Comparison of ENCODE assay signal across 14 mouse cellular contexts in genomic region chr8:13010313-13010712, GRCm38 (mm10). TPM values are rescaled to one million over a fixed set of nuclear protein-coding genes. Genes with fewer than 3 reads are reported as not detected.
DNase-seq lines count a peak whose midpoint lies in the region; ATAC-seq and TF ChIP-seq lines count a peak whose summit lies in the region.
"Had no signal": no experiment of that assay in that cellular context is flagged by ENCODE, and none has a peak within 500 bp of the region (broad histone marks: within the 10 kb centered on the region; RNA-seq: fewer than 3 reads in every experiment).

No protein-coding gene starts in this region.

- H3K9me3 ChIP-seq in kidney, embryonic 15.5 days (replicated peaks) = no peaks in the 10 kb centered on the region
- H3K9me3 ChIP-seq in liver, embryonic 12.5 days (replicated peaks) = no peaks in the 10 kb centered on the region
- no peaks in the 10 kb centered on the region for H3K9me3 ChIP-seq in forebrain, embryonic 13.5 days (replicated peaks)

- peak; percentile 65 for TF ChIP-seq CTCF in kidney, adult 2 months (conservative IDR thresholded peaks at IDR 0.05; ENCODE audit: insufficient read depth, insufficient read length, low read depth, low read length)

- no peaks in the 10 kb centered on the region for H3K36me3 ChIP-seq in kidney, adult 2 months (ENCODE audit: control insufficient read depth, insufficient read depth, low read length)
- H3K36me3 ChIP-seq in kidney, embryonic 15.5 days = peaks cover 87% of the 10 kb centered on the region
- H3K36me3 ChIP-seq in liver, embryonic 12.5 days = no peaks in the 10 kb centered on the region
- peaks cover 100% of the 10 kb centered on the region for H3K36me3 ChIP-seq in forebrain, embryonic 13.5 days (ENCODE audit: poor library complexity, severe bottlenecking)

- DNase-seq in kidney, adult 2 months = peak; percentile 9
- peak; percentile 12 for DNase-seq in MN1 (ENCODE audit: low spot score)
- peak; percentile 34 for DNase-seq in lung, postnatal 25 days (ENCODE audit: low spot score)
- DNase-seq in adrenal gland, adult 8-10 months = no peak
- no peak for DNase-seq in cerebellum, adult 9-11 months
- DNase-seq: adrenal gland, postnatal 25 days had no signal

- H3K4me2 ChIP-seq in kidney, embryonic 15.5 days = no peak overlapping the region
- H3K4me2 ChIP-seq in liver, embryonic 12.5 days = no peak overlapping the region
- H3K4me2 ChIP-seq in forebrain, embryonic 13.5 days = no peak overlapping the region
- H3K4me2 ChIP-seq: heart, embryonic 11.5 days had no signal

- ATAC-seq in kidney, embryonic 15.5 days (replicated peaks; ENCODE audit: low FRiP score) = no peak
- ATAC-seq in liver, embryonic 12.5 days = 0 out of 2 replicates have a peak, but pooled peaks have one; percentile 40
- ATAC-seq in forebrain, embryonic 13.5 days = no peak

- H3K9ac ChIP-seq in kidney, embryonic 15.5 days = no peak overlapping the region
- H3K9ac ChIP-seq in liver, embryonic 12.5 days = no peak overlapping the region
- H3K9ac ChIP-seq in forebrain, embryonic 13.5 days = no peak overlapping the region

- no peak overlapping the region for H3K27ac ChIP-seq in kidney, adult 2 months (ENCODE audit: insufficient read depth, low read depth, low read length)
- H3K27ac ChIP-seq in kidney, embryonic 15.5 days = no peak overlapping the region
- no peak overlapping the region for H3K27ac ChIP-seq in liver, embryonic 12.5 days
- H3K27ac ChIP-seq in forebrain, embryonic 13.5 days = no peak overlapping the region
- H3K27ac ChIP-seq: embryonic facial prominence, embryonic 10.5 days; midbrain, embryonic 10.5 days had no signal

- no peak for TF ChIP-seq POLR2A in kidney, adult 2 months (IDR thresholded peaks at IDR 0.05; ENCODE audit: low read depth, low read length)

- WGBS in kidney, adult 2 months = 73% methylated on average over 4 of the region's 4 CpGs
- 58% methylated on average over 4 of the region's 4 CpGs for WGBS in kidney, embryonic 15.5 days
- WGBS in liver, embryonic 12.5 days (ENCODE audit: insufficient replicate concordance) = 33% methylated on average over 4 of the region's 4 CpGs
- 71% methylated on average over 4 of the region's 4 CpGs for WGBS in forebrain, embryonic 13.5 days

- no peak overlapping the region for H3K4me3 ChIP-seq in kidney, adult 2 months (ENCODE audit: insufficient read depth, low read depth, low read length)
- no peak overlapping the region for H3K4me3 ChIP-seq in kidney, embryonic 15.5 days (replicated peaks)
- H3K4me3 ChIP-seq in liver, embryonic 12.5 days = no peak overlapping the region
- H3K4me3 ChIP-seq in forebrain, embryonic 13.5 days = no peak overlapping the region
- H3K4me3 ChIP-seq: embryonic facial prominence, embryonic 10.5 days; midbrain, embryonic 10.5 days had no signal

- H3K27me3 ChIP-seq in kidney, adult 2 months (replicated peaks; ENCODE audit: control insufficient read depth, insufficient read depth, low read length) = no peaks in the 10 kb centered on the region
- H3K27me3 ChIP-seq in kidney, embryonic 15.5 days = no peaks in the 10 kb centered on the region
- H3K27me3 ChIP-seq in liver, embryonic 12.5 days (replicated peaks) = no peaks in the 10 kb centered on the region
- H3K27me3 ChIP-seq in forebrain, embryonic 13.5 days = no peaks in the 10 kb centered on the region

- no peaks in the 10 kb centered on the region for H3K4me1 ChIP-seq in kidney, adult 2 months (ENCODE audit: control insufficient read depth, insufficient read depth, low read length)
- H3K4me1 ChIP-seq in kidney, embryonic 15.5 days = no peaks in the 10 kb centered on the region
- H3K4me1 ChIP-seq in liver, embryonic 12.5 days = no peaks in the 10 kb centered on the region
- no peaks in the 10 kb centered on the region for H3K4me1 ChIP-seq in forebrain, embryonic 13.5 days
- H3K4me1 ChIP-seq: embryonic facial prominence, embryonic 10.5 days; midbrain, embryonic 10.5 days had no signal

RNA-seq across cellular contexts. Expression of gene F7, which starts 15.5 kb away (rescaled TPM):
- 0.19 and 0.39 TPM in 2 replicates for polyA plus RNA-seq in kidney, adult 2 months (2012; rRNA removed)
- 0.19 and 0.21 TPM in 2 replicates for polyA plus RNA-seq in kidney, embryonic 15.5 days (2015; fragmentation: Nextera tagmentation; extraction: Ambion mirVana)
- polyA plus RNA-seq in liver, embryonic 12.5 days (2016; fragmentation: Nextera tagmentation; extraction: Ambion mirVana) = 4.4 and 5.2 TPM in 2 replicates
- polyA plus RNA-seq in forebrain, embryonic 13.5 days (2015; fragmentation: Nextera tagmentation; extraction: Ambion mirVana) = 0.09 and 0.15 TPM in 2 replicates
- total RNA-seq in adrenal gland, adult 8-10 months (2022) = 1 to 10 TPM in 1 of 4 experiments, under 1 TPM in 3; 0.38 to 1.1 (median 0.68) TPM
- polyA plus RNA-seq: heart, embryonic 11.5 days had no signal

RNA-seq across cellular contexts. Expression of gene F10, which starts 26.8 kb away (rescaled TPM):
- 0.79 and 0.91 TPM in 2 replicates for polyA plus RNA-seq in kidney, adult 2 months (2012; rRNA removed)
- polyA plus RNA-seq in kidney, embryonic 15.5 days (2015; fragmentation: Nextera tagmentation; extraction: Ambion mirVana) = 1.8 and 3.7 TPM in 2 replicates
- 57.0 and 62.6 TPM in 2 replicates for polyA plus RNA-seq in liver, embryonic 12.5 days (2016; fragmentation: Nextera tagmentation; extraction: Ambion mirVana)
- polyA plus RNA-seq in forebrain, embryonic 13.5 days (2015; fragmentation: Nextera tagmentation; extraction: Ambion mirVana) = 0.35 TPM in 2 replicates
- 1 to 10 TPM in 2 of 4 experiments, under 1 TPM in 2; 0.52 to 1.9 (median 1.1) TPM for total RNA-seq in adrenal gland, adult 8-10 months (2022)
- total RNA-seq: layer of hippocampus, postnatal 14 days had no signal

RNA-seq across cellular contexts. Expression of gene Proz, which starts 50.4 kb away (rescaled TPM):
- polyA plus RNA-seq in kidney, adult 2 months (2012; rRNA removed) = 11.7 and 13.3 TPM in 2 replicates
- polyA plus RNA-seq in kidney, embryonic 15.5 days (2015; fragmentation: Nextera tagmentation; extraction: Ambion mirVana) = 1.6 and 1.9 TPM in 2 replicates
- 14.6 and 15.1 TPM in 2 replicates for polyA plus RNA-seq in liver, embryonic 12.5 days (2016; fragmentation: Nextera tagmentation; extraction: Ambion mirVana)
- 0.92 and 1.1 TPM in 2 replicates for polyA plus RNA-seq in forebrain, embryonic 13.5 days (2015; fragmentation: Nextera tagmentation; extraction: Ambion mirVana)
- total RNA-seq in adrenal gland, adult 8-10 months (2022) = under 1 TPM in 1 of 4 experiments, not detected in 3; 0.35 TPM
- total RNA-seq: adrenal gland, postnatal 25 days; gastrocnemius, adult 18-20 months; layer of hippocampus, postnatal 14 days had no signal

Comparison
In these comparisons a context has a peak if more than half of its experiments do, and no peak if none do; other contexts are left out.
1. DNase-seq: peak in kidney, adult 2 months (single experiment), MN1 (single experiment) and lung, postnatal 25 days (single experiment); none in adrenal gland, adult 8-10 months (single experiment) and cerebellum, adult 9-11 months (single experiment).
2. RNA of gene F10, which starts 26.8 kb away (polyA plus RNA-seq): 57.0 to 62.6 TPM in liver, embryonic 12.5 days; 1.8 to 3.7 TPM in kidney, embryonic 15.5 days, 0.79 to 0.91 TPM in kidney, adult 2 months and 0.35 TPM in forebrain, embryonic 13.5 days; every median in the first group is over 10 times any median in the second.